Mouse (Mus musculus) midbrain, embryonic 12.5 days (tissue): ENCODE results near the gene Ccdc86. TPM values are rescaled to one million over a fixed set of nuclear protein-coding genes. Genes with fewer than 3 reads are reported as not detected.

ENCODE experiments used
- ATAC-seq: fragments of 200-750 bp; cut with Nextera tagmentation; 2 replicates; pipeline ENCODE4 v1.8.0; 2017; ENCODE audit warnings: low read depth, moderate TSS enrichment, moderate library complexity; ENCODE audit not compliant: low FRiP score
- H3K27ac ChIP-seq: fragments of 300-500 bp; sonication (generic); replicated peaks from 2 replicates; pipeline ENCODE4 v1.5.1; 2016; ENCODE audit warnings: mild to moderate bottlenecking
- H3K27me3 ChIP-seq: fragments of 300-500 bp; sonication (generic); 2 replicates; pipeline ENCODE4 v1.6.1; 2016; ENCODE audit warnings: mild to moderate bottlenecking
- H3K36me3 ChIP-seq: fragments of 300-500 bp; sonication (generic); 2 replicates; pipeline ENCODE4 v1.6.1; 2016
- H3K4me1 ChIP-seq: fragments of 300-500 bp; sonication (generic); 2 replicates; pipeline ENCODE4 v1.6.1; 2016
- H3K4me2 ChIP-seq: fragments of 300-500 bp; sonication (generic); replicated peaks from 2 replicates; pipeline ENCODE4 v1.6.1; 2016; ENCODE audit warnings: mild to moderate bottlenecking, moderate library complexity
- H3K4me3 ChIP-seq: fragments of 300-500 bp; sonication (generic); 2 replicates; pipeline ENCODE4 v1.5.1; 2016; ENCODE audit warnings: mild to moderate bottlenecking
- H3K9ac ChIP-seq: fragments of 300-500 bp; sonication (generic); replicated peaks from 2 replicates; pipeline ENCODE4 v1.6.1; 2016; ENCODE audit warnings: mild to moderate bottlenecking, moderate library complexity
- H3K9me3 ChIP-seq: fragments of 300-500 bp; sonication (generic); 2 replicates; pipeline ENCODE4 v1.6.1; 2016; ENCODE audit warnings: mild to moderate bottlenecking
- WGBS: fragments of 180-500 bp; shearing (Covaris S2); methylation state at CpG from one replicate; pipeline ENCODE4 v1.1.7; 2016; 5-methylcytosine and 5-hydroxymethylcytosine counted together
- polyA plus RNA-seq: library from polyadenylated mRNA; unstranded; fragments of >200 nt; fragmentation: Nextera tagmentation; extraction: Ambion mirVana; gene quantifications from 2 replicates; pipeline ENCODE4 v1.2.1, GENCODE M21; 2016

Ccdc86 gene
- polyA plus RNA-seq, 1 experiment from 2014 or later = 23.7 TPM

DNA sequence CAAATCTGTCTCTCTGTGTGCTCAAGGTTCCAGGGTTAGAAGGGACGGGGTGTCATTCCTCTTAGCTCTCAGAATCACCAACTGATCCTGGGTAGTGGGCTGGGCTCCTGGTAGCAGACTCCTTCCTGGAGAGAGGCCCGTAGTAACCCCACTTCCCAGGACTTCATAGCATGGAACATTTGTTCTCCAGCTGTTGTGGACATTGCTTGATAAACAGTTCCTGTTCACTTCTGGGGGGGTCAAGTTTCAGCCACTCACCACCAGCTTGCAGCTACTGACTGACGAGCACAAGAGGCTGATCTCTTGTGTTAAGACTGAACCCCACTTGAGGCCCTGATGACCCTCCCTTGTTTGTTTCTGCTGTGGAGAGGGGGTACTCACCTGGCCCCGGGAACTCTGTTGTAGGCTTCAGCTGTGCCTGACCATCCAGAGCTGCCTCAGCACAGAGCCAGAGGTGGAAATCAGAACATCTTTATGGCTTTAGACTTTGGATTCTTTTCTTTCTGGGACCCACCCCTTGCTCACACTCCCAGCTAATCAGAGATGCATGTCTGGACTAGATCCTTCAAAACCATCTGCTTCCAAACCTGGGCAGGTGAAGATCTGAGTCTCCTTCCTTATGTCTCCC, 25.3 kb upstream of the Ccdc86 start, which contains the start of gene Ms4a10:
TSS of gene Ms4a10 (minus strand) at position 433 of the 628 bp plus-strand sequence.
- Histone ChIP-seq H3K27me3 (no peaks in the 10 kb centered on the region), H3K27ac (no peak within 1 kb of the TSS), H3K4me3 (no peak within 1 kb of the TSS), H3K4me1 (peaks cover under 1% of the 10 kb centered on the region; the same call in 1 of the 2 replicates), H3K36me3 (no peaks in the 10 kb centered on the region), H3K9ac (no peak within 1 kb of the TSS), H3K9me3 (peaks cover 8% of the 10 kb centered on the region), H3K4me2 (no peak within 1 kb of the TSS)
- ATAC-seq = no peak
- WGBS = 72% methylated on average over 4 of the region's 4 CpGs

DNA sequence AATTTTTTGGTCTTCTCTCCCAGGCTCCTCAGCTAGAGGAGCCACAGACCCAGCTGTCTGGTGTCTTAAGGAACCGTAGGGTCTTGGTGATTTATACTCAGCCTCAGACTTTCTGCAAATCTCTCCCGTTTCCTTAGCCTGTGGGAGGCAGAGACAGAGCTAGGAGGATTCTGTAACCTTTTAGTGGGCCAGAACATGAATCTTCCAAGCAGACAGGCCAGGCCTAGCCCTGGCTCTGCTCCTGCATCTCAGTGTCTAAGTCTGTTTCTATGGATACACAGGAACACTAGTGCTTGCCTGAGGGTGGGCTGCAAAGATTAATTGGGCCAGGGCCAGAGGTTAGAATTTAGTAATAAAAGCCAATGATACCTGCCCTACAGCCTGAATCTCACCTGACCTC, 24.1 kb upstream of the Ccdc86 start:
- H3K36me3 ChIP-seq = no peaks in the 10 kb centered on the region
- ATAC-seq = no peak
- H3K4me1 ChIP-seq = no peaks in the 10 kb centered on the region
- H3K27me3 ChIP-seq = no peaks in the 10 kb centered on the region
- no peak overlapping the region for H3K27ac ChIP-seq
- no peak overlapping the region for H3K4me2 ChIP-seq
- no peak overlapping the region for H3K9ac ChIP-seq
- H3K4me3 ChIP-seq = no peak overlapping the region
- peaks cover 8% of the 10 kb centered on the region for H3K9me3 ChIP-seq
- 66% methylated on average over 2 of the region's 2 CpGs for WGBS

DNA sequence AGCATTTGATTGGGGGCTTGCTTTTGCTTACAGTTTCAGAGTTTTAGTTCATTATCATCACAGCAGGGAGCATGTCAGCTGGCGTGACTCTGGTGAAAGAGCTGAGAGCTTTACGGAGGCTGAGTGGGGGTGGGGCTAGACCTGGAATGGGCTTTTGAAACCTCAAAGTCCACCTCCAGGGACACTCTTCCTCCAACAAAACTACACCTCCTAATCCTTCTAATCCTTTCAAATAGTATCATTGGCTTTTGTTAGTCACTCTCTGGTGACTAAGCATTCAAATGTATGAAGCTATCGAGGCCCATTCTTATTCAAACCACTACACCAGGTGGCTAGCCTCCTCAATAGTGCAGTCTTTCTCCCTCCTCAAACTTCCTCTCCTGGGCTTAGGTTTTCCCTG, 23.6 kb upstream of the Ccdc86 start:
- WGBS = 17% methylated on average over 3 of the region's 3 CpGs
- no peak overlapping the region for H3K27ac ChIP-seq
- no peak overlapping the region for H3K4me2 ChIP-seq
- H3K9me3 ChIP-seq = peaks cover 8% of the 10 kb centered on the region
- ATAC-seq = no peak
- no peak overlapping the region for H3K9ac ChIP-seq
- no peaks in the 10 kb centered on the region for H3K27me3 ChIP-seq
- H3K4me3 ChIP-seq = no peak overlapping the region
- no peaks in the 10 kb centered on the region for H3K4me1 ChIP-seq
- H3K36me3 ChIP-seq = no peaks in the 10 kb centered on the region

DNA sequence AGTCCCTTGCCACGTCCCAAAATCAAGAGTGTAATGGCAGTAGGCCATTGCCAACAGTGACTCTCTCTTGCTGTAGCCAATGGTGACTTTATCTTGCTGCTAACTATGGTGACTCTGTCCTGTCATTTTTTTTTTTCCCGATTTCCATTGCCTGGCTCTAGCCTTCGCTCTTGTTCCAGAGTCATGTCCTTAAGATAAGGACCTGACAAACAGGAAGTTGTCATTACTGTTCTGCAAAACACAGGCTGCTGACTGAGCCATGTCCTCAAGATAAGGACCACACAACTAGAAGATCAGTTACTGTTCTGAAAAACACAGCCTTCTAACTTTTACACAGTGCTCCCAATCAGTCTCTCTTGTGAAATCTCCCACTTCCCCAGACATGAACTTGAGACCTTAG, 21.4 kb upstream of the Ccdc86 start:
- no peak for ATAC-seq
- peaks cover 8% of the 10 kb centered on the region for H3K9me3 ChIP-seq
- H3K4me2 ChIP-seq = no peak overlapping the region
- no peak overlapping the region for H3K27ac ChIP-seq
- H3K27me3 ChIP-seq = no peaks in the 10 kb centered on the region
- no peaks in the 10 kb centered on the region for H3K4me1 ChIP-seq
- H3K36me3 ChIP-seq = no peaks in the 10 kb centered on the region
- no peak overlapping the region for H3K4me3 ChIP-seq
- H3K9ac ChIP-seq = no peak overlapping the region
- WGBS = 73% methylated on average over 3 of the region's 3 CpGs

DNA sequence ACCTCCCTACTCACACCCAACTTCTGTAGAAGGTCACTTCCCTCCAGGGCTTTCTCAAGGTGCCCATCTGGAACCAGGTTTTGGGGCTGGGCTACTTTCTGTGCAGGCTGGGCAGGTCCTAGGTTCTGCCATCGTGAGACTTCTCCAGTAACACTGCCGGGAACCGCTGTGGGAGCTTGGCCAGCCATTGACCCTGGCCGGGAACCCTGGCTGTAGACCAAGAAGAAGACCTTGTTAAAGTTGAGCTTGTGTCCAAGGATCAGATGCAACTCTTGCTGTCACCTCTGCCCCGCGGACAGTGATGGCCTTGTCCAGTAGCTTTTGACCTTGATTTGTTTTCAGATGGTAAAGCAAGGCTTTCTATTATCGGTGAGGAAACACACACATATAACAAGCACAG, 19.5 kb upstream of the Ccdc86 start:
- no peaks in the 10 kb centered on the region for H3K4me1 ChIP-seq
- no peak for ATAC-seq
- H3K9me3 ChIP-seq = peaks cover 8% of the 10 kb centered on the region
- no peak overlapping the region for H3K4me2 ChIP-seq
- H3K4me3 ChIP-seq = no peak overlapping the region
- H3K36me3 ChIP-seq = no peaks in the 10 kb centered on the region
- no peak overlapping the region for H3K9ac ChIP-seq
- 94% methylated on average over 7 of the region's 7 CpGs for WGBS
- H3K27ac ChIP-seq = no peak overlapping the region
- H3K27me3 ChIP-seq = peaks cover 6% of the 10 kb centered on the region; the same call in 1 of the 2 replicates

DNA sequence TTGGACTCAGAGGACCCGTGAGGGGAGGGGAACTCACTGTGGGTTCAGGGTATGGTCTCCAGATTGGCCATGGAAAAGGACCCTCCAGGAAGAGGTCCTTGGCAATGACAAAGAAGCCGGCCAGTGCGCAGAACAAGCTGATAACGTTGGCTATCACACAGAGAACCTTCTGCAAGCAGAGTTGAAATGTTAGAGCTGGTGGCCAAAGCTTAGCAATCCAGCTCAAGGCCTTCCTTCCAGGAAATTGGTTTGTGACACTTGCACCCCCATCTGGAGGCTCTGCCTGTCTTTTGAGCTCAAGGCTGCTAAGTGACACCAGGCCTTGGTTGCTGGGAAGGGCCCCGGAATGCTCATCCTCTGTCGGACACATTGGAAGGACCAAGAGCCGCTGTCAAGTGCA, 16.7 kb upstream of the Ccdc86 start:
- Histone ChIP-seq H3K27ac (no peak overlapping the region), H3K4me3 (no peak overlapping the region), H3K27me3 (peaks cover 13% of the 10 kb centered on the region; the same call in 1 of the 2 replicates), H3K4me1 (no peaks in the 10 kb centered on the region), H3K9ac (no peak overlapping the region), H3K4me2 (no peak overlapping the region), H3K9me3 (no peaks in the 10 kb centered on the region), H3K36me3 (no peaks in the 10 kb centered on the region)
- ATAC-seq = no peak
- 89% methylated on average over 7 of the region's 7 CpGs for WGBS

DNA sequence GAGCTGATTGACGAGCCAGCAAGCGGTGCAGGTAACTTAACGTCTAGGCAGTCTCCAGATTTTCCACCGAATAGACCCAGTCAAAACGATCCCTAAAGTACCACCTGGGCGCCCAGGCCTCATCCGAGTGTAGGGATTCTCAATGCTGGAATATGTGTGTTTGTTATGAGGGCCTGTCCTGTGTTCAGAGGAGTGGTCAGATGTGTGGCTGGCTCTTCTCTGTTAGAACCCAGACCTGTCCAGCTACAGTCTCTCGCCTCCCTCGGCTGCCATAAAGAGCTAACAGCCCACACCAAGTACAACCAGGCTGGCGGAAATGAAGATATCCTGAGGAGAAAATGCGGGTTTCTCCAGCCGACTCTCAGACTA, 10.9 kb upstream of the Ccdc86 start:
- ATAC-seq = no peak
- WGBS = 47% methylated on average over 12 of the region's 12 CpGs
- H3K4me1 ChIP-seq = peaks cover 5% of the 10 kb centered on the region; the same call in 1 of the 2 replicates
- no peaks in the 10 kb centered on the region for H3K36me3 ChIP-seq
- no peaks in the 10 kb centered on the region for H3K9me3 ChIP-seq
- H3K27me3 ChIP-seq = peaks cover 12% of the 10 kb centered on the region; the same call in 1 of the 2 replicates
- H3K9ac ChIP-seq = 0 out of 2 replicates have a peak overlapping the region, but pooled peaks have one; percentile 20
- no peak overlapping the region for H3K4me3 ChIP-seq
- no peak overlapping the region for H3K27ac ChIP-seq
- peak overlapping the region; percentile 29 for H3K4me2 ChIP-seq

DNA sequence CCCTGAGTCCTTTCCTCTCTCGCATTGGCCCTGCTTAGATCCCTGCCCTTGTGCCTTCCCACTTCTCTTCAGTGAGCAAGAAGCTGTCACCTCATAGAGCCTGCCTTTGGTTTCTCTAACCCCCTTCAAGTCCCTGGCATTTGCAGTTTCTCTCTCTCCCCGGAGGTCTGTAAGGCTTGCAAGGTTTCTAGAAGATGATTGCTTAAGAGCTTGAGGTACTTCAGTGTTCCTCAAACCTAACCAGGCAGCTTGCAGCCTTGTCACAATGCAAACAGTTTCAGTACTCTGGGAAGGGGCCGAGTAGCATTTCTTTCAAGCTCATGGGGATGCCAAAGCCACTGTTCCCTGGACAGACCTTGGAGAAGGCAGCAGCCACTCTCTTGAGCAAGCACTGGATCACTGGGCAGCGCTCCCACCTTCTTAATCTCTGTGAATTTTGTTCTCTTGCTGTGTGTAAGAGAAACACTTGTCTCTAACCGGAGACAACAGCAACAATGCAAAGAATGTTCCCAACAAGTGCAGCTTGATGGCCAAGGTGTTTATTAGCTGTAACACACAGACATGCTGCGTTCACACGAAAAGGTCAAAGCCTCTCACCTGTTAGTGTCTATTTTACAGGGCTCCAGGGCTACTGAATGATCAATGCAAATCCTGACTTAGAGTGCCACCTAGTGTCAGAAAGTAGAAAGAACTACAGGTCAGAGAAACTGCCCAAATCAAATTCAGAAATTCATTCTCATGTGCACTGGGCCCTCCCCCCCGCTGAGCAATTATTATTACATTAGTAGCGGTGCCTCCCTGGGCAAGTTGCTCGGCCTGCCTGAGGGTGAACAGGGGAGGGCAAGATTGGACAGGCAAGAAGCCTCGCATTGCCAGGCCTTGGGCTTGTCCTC, 10.3 kb upstream of the Ccdc86 start:
- peaks cover 7% of the 10 kb centered on the region; the same call in 1 of the 2 replicates for H3K27me3 ChIP-seq
- no peak overlapping the region for H3K27ac ChIP-seq
- 36% methylated on average over 11 of the region's 11 CpGs for WGBS
- no peaks in the 10 kb centered on the region for H3K36me3 ChIP-seq
- no peak overlapping the region for H3K4me3 ChIP-seq
- ATAC-seq = peak; percentile 77
- peaks cover 5% of the 10 kb centered on the region; the same call in 1 of the 2 replicates for H3K4me1 ChIP-seq
- H3K4me2 ChIP-seq = peak overlapping the region; percentile 29
- no peaks in the 10 kb centered on the region for H3K9me3 ChIP-seq
- 0 out of 2 replicates have a peak overlapping the region, but pooled peaks have one; percentile 20 for H3K9ac ChIP-seq

DNA sequence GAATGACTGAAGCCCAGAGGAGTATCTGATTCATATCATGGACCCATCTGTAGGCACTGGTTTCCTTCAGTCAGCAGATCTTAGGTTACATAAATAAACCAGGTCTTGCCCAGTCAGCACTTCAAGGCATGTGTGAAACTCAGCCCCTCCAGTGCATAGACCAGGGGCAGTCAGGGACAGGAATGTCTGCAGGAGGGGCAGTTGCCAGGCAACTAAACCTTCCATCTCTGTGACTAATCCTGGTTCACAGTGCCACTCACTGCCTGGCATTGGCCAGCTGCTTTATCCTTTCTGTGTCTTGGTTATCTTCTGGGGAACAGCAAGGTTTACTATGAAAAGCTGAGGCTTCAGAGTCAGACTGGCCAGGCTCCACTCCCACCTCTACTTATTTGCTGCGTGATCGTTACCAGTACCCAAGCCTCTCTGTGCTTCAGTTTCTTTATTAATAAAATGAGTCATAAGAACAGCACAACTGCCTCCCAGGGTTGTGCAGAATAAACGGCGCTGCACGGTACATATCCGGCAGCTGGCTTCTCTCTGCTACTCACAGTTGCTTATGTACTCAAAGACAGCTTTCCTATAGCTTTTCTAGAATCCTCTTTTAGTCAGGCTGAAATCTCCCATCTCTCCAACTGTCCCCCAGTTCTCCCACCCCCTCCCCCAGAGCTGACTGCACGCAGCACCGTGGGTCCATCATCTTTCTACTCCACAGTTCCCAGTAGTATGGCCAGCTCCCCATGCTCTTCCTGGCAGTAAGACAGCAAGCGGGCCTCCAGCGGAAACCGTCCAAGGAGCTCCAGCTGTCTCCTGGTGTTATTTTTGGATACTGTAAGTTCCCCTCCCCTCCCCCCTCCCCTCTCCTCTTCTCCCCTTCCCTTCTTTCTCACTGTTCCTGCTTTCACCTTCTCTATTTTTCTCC, 3.2 kb upstream of the Ccdc86 start:
- peak; percentile 25; the same call in 1 of the 2 replicates for ATAC-seq
- WGBS = 63% methylated on average over 11 of the region's 11 CpGs
- H3K27ac ChIP-seq = peak overlapping the region; percentile 67
- H3K9me3 ChIP-seq = no peaks in the 10 kb centered on the region
- H3K27me3 ChIP-seq = no peaks in the 10 kb centered on the region
- peaks cover 19% of the 10 kb centered on the region for H3K4me1 ChIP-seq
- H3K4me2 ChIP-seq = 0 out of 2 replicates have a peak overlapping the region, but pooled peaks have one; percentile 5
- H3K4me3 ChIP-seq = no peak overlapping the region
- no peak overlapping the region for H3K9ac ChIP-seq
- no peaks in the 10 kb centered on the region for H3K36me3 ChIP-seq

DNA sequence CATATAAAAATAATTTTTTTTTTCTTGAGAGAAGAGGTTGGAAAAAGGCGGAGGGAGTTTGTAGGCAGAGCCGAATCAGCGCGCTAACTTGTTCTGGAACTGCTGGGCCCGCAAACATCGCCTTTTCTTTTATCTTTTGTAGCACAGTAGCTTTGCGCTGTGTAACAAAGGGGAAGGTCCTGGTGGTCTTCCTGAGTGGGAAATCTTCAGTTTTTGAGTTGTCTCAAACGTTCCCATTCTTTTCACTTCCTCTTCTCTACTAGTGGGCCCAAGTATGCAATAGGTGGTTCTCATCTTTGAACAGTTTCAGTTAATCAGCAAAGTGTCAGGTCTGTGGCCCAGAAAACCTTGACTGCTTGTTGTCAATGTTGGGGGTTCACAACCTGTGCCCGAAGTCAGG, 492 bp upstream of the Ccdc86 start:
- Histone ChIP-seq H3K9ac (peak overlapping the region; percentile 46; the same call in 1 of the 2 replicates), H3K4me3 (peak overlapping the region; percentile 74), H3K4me2 (peak overlapping the region; percentile 100), H3K9me3 (no peaks in the 10 kb centered on the region), H3K27ac (0 out of 2 replicates have a peak overlapping the region, but pooled peaks have one; percentile 25), H3K36me3 (peaks cover 16% of the 10 kb centered on the region), H3K27me3 (no peaks in the 10 kb centered on the region), H3K4me1 (peaks cover 30% of the 10 kb centered on the region)
- 39% methylated on average over 9 of the region's 9 CpGs for WGBS
- peak; percentile 20 for ATAC-seq

DNA sequence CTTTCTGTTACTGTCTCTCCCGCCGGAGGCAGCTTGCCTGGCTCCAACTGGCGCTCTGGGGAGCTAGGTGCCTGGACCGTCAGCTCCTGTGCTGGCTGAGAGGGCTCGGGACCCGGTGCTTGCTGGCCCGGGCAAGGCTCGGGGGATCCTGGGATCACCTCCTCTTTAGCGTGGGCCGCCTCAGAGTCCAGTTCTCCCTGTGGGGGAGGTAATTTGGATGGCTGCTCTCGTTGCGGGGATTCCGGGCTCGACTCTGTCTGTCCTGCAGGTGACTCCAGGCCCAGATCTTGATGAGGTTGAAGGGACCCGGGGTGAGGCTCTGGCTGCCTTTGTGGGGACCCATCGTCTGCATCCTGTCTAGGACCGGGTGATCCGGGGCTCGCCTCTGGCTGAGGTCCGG, 650 bp downstream of the Ccdc86 start:
- H3K4me2 ChIP-seq = peak overlapping the region; percentile 100
- peaks cover 30% of the 10 kb centered on the region for H3K4me1 ChIP-seq
- under 1% methylated on average over 20 of the region's 20 CpGs for WGBS
- H3K27me3 ChIP-seq = no peaks in the 10 kb centered on the region
- no peaks in the 10 kb centered on the region for H3K9me3 ChIP-seq
- H3K27ac ChIP-seq = no peak overlapping the region
- H3K4me3 ChIP-seq = peak overlapping the region; percentile 74
- H3K36me3 ChIP-seq = peaks cover 28% of the 10 kb centered on the region
- ATAC-seq = no peak
- peak overlapping the region; percentile 90 for H3K9ac ChIP-seq
